Mouse (Mus musculus): ENCODE measurements at regions not wholly inside any gene's neighbourhood (a gene's known extent, or its start where the extent isn't known, plus 50 kb on each side); places are given as distances from the start of the nearest gene placed in this dataset.

DNA sequence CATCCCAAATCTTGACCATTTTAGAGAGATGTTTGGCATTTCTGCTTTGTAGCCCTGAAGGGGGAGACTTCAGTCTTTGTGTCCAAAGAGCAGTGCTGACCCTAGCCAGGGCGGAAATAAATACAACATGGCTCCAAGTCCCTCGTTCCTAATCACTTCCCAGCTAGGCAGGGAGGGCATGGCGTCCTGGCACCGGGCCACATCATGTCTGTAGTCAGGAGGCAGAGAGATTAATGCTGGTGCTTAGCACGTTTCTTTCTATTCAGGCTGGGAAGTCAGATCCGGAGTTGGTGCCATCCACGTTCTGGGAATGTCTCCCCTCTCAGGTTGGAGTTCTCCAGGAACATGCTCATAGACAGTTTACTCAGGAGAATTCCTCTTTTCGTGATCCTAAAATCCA, 206.3 kb upstream of the Zfp64 start:
- no peak for TF ChIP-seq POLR2A (IDR thresholded peaks at IDR 0.05; ENCODE audit: insufficient read depth, low read depth, low read length)
- TF ChIP-seq CTCF (IDR thresholded peaks at IDR 0.05; ENCODE audit: insufficient read depth, low read depth, low read length): no peak
- H3K4me3 ChIP-seq (ENCODE audit: insufficient read depth, low read depth, low read length): no peak overlapping the region
- no peak overlapping the region for H3K27ac ChIP-seq (ENCODE audit: insufficient read depth, low read depth, low read length)
- WGBS: 68% methylated on average over 8 of the region's 8 CpGs
- no peaks in the 10 kb centered on the region for H3K4me1 ChIP-seq (ENCODE audit: control insufficient read depth, insufficient read depth, low read length)

DNA sequence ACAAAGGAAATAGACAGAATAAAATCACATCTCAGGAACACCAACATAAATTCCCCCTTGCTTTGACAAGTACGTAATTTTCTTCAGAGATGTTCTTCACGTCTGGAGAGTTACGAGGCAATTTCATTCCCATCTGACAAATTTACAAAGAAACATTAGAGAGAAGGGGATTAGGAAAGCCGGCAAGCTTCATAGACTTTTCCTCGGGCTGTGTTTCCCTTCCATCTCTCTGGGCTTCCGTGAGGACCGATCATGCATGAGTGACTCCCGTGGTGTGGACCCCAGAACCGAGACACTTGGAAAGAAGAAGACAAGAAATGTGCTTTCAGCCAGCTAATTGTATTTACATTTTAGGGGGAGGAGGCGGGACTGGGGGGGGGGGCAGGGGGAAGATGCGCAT, 203.4 kb upstream of the Zfp64 start:
- WGBS: 22% methylated on average over 11 of the region's 11 CpGs
- H3K4me3 ChIP-seq (ENCODE audit: insufficient read depth, low read depth, low read length): no peak overlapping the region
- no peak for TF ChIP-seq POLR2A (IDR thresholded peaks at IDR 0.05; ENCODE audit: insufficient read depth, low read depth, low read length)
- TF ChIP-seq CTCF (IDR thresholded peaks at IDR 0.05; ENCODE audit: insufficient read depth, low read depth, low read length): no peak

DNA sequence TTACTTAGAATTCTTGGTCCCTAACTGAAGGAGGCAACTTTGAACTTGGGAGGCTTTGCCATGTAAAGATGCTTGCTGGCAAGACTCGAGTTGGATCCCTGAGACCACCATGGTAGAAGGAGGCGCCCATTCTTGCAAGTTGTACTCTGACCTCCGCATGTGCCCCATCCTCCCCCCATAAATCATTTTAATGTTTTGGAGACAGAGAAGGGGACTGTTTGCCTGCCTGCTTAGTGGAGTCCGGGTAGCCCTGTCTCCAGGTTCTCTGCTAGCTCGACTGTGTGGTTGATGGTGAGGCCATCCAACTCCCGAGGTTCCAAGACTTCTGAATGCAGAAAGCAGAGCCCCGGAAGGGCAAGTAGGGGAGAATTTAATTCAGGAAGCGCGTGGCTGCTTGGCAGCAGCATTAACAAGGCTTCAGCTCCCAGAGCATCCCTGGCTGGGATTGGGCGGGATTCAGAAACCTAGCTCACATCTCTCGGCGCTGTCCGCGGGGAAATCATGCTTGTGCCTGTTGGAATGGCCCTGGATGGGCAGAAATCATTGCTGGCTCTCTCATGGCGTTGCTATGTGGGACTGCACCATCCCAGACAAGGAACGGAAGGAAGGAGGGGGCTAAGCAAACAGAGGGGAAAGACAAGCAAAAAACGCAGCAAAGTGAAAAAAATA, 202.8 kb upstream of the Zfp64 start:
- 49% methylated on average over 17 of the region's 17 CpGs for WGBS
- no peak for TF ChIP-seq POLR2A (IDR thresholded peaks at IDR 0.05; ENCODE audit: insufficient read depth, low read depth, low read length)
- TF ChIP-seq CTCF (IDR thresholded peaks at IDR 0.05; ENCODE audit: insufficient read depth, low read depth, low read length): no peak
- no peak overlapping the region for H3K27ac ChIP-seq (ENCODE audit: insufficient read depth, low read depth, low read length)
- no peak overlapping the region for H3K4me3 ChIP-seq (ENCODE audit: insufficient read depth, low read depth, low read length)
- no peaks in the 10 kb centered on the region for H3K4me1 ChIP-seq (ENCODE audit: control insufficient read depth, insufficient read depth, low read length)

More for the DNA sequence above, 203.4 kb upstream of the Zfp64 start:
- no peak overlapping the region for H3K27ac ChIP-seq (ENCODE audit: insufficient read depth, low read depth, low read length)
- H3K4me1 ChIP-seq (ENCODE audit: control insufficient read depth, insufficient read depth, low read length): no peaks in the 10 kb centered on the region

DNA sequence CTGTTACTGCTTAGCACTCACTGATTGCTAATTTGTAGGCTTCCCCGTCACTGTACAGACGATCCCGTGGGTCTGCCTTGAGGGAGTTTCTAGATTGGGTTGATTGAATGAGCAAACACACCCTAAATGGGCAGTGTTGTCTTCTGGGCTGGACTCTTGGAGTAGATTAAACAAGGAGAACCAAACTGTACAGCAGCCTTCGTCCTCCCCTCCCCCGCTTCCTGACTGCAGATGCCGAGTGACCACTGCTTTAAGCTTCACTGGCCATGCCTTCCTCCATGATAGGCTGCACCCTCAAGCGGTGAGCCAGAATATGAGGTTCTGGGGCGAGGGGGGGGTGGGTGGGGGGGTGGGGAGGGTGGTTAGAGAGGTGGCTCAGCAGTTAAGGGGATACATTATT, 201.5 kb upstream of the Zfp64 start:
- Histone ChIP-seq H3K27ac (ENCODE audit: insufficient read depth, low read depth, low read length) (no peak overlapping the region), H3K4me3 (ENCODE audit: insufficient read depth, low read depth, low read length) (no peak overlapping the region), H3K4me1 (ENCODE audit: control insufficient read depth, insufficient read depth, low read length) (no peaks in the 10 kb centered on the region)
- TF ChIP-seq CTCF (IDR thresholded peaks at IDR 0.05; ENCODE audit: insufficient read depth, low read depth, low read length) (no peak), POLR2A (IDR thresholded peaks at IDR 0.05; ENCODE audit: insufficient read depth, low read depth, low read length) (no peak)
- WGBS: 76% methylated on average over 8 of the region's 8 CpGs

DNA sequence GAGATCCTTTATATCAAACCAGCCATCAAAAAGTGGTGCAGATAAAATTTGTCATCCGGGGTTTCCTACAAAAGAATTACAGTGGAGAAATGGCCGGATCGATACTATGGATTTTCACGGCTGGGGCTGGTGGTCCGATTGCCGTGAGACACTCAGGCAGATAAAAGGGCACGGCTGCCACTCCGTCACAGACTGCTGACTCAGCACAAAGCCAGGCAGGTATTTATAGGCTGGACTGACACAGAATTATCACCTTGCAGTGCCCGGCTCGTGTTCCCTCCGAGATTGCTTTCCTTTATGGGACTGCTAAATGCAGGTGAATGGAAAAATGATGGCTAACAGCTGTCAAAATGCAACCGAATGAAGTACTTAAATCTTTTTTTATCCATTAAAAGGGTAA, 199.5 kb upstream of the Zfp64 start:
- H3K27ac ChIP-seq (ENCODE audit: insufficient read depth, low read depth, low read length): no peak overlapping the region
- 91% methylated on average over 12 of the region's 12 CpGs for WGBS
- no peak overlapping the region for H3K4me3 ChIP-seq (ENCODE audit: insufficient read depth, low read depth, low read length)
- no peaks in the 10 kb centered on the region for H3K4me1 ChIP-seq (ENCODE audit: control insufficient read depth, insufficient read depth, low read length)
- TF ChIP-seq CTCF (IDR thresholded peaks at IDR 0.05; ENCODE audit: insufficient read depth, low read depth, low read length) (no peak), POLR2A (IDR thresholded peaks at IDR 0.05; ENCODE audit: insufficient read depth, low read depth, low read length) (no peak)

DNA sequence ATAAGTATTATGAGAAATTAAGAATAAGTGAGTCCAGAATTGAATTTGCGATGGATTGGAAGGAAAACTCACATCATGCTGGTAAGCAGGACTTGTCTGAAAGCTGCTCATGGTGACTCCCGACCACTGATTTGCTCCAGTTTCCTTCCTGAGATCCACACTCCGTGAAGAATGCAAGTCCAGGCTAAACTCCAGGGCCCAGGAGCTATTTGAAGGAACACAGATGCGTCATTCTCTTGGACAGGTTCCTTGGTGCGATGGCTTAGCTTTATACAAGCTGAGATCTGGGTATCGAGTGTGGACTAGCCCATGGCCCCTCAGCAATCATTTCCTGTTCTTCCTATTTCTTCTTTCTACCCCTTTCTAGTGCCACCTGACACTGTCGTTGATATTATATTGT, 192.3 kb upstream of the Zfp64 start:
- 92% methylated on average over 7 of the region's 7 CpGs for WGBS

DNA sequence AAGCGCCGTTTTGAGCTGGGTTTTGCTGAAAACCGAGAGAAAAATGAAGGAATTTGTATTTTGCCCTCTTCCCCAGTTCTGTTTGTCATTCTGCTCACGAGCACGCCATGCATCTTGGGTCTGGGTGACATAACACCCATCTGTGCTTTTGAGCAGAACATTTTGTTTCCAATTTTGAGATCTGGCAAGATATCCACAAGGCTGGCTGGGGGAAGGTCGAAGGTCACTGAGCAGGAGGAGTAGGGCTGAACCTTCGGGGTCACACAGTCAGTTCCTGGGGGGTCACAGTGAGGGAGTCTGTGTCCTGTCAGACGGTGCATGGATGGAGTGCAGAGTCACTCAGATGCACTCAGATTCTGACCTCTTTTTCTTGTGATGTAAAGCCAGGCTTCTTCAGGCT, 186.8 kb upstream of the Zfp64 start:
- WGBS: 83% methylated on average over 8 of the region's 8 CpGs
- H3K4me1 ChIP-seq (ENCODE audit: control insufficient read depth, insufficient read depth, low read length): no peaks in the 10 kb centered on the region
- no peak overlapping the region for H3K4me3 ChIP-seq (ENCODE audit: insufficient read depth, low read depth, low read length)
- no peak overlapping the region for H3K27ac ChIP-seq (ENCODE audit: insufficient read depth, low read depth, low read length)
- no peak for TF ChIP-seq POLR2A (IDR thresholded peaks at IDR 0.05; ENCODE audit: insufficient read depth, low read depth, low read length)
- no peak for TF ChIP-seq CTCF (IDR thresholded peaks at IDR 0.05; ENCODE audit: insufficient read depth, low read depth, low read length)

More for the DNA sequence above, 192.3 kb upstream of the Zfp64 start:
- TF ChIP-seq CTCF (IDR thresholded peaks at IDR 0.05; ENCODE audit: insufficient read depth, low read depth, low read length): no peak
- no peaks in the 10 kb centered on the region for H3K4me1 ChIP-seq (ENCODE audit: control insufficient read depth, insufficient read depth, low read length)
- no peak overlapping the region for H3K27ac ChIP-seq (ENCODE audit: insufficient read depth, low read depth, low read length)
- H3K4me3 ChIP-seq (ENCODE audit: insufficient read depth, low read depth, low read length): no peak overlapping the region

DNA sequence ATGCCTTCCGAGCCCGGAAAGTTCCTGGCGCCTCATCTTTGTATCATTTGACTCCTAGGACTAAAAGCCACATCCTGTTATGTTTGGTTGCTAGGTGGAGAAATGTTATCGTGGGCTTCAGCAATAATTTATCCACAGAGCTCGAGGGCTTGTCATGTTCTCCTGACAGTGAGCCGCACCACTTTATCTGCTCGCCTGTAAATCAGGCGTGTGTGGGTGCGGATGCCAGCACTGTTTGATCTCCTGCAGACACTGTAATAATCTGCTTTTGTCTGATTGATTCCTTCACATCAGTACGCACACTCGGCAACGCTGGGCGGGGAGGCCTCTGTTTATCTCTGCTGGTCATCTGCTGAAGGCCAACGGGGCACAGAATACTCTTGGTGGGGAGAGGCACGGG, 178.5 kb upstream of the Zfp64 start:
- 82% methylated on average over 15 of the region's 15 CpGs for WGBS
- TF ChIP-seq POLR2A (IDR thresholded peaks at IDR 0.05; ENCODE audit: insufficient read depth, low read depth, low read length): no peak
- Histone ChIP-seq H3K4me3 (ENCODE audit: insufficient read depth, low read depth, low read length) (no peak overlapping the region), H3K27ac (ENCODE audit: insufficient read depth, low read depth, low read length) (no peak overlapping the region), H3K4me1 (ENCODE audit: control insufficient read depth, insufficient read depth, low read length) (no peaks in the 10 kb centered on the region)

DNA sequence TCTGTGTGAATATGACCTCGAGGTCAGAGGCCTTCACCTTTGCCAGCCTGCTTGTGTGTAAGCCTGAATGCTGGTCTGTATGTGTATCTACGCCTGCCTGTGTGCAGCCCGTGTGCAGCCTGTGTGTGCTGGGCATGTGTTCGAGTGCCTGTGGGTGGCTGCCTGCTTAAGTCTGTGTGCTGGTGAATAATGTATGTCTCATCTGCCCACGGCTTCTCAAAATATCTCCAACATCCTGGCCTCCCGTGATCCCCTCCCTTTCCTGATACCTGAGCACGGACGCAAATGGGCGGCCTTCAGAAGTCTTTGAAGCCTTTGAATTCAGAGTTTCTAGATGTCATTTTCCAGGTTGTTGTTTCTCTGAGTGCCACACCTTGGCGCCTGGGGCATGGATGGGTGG, 170.1 kb upstream of the Zfp64 start:
- no peaks in the 10 kb centered on the region for H3K4me1 ChIP-seq (ENCODE audit: control insufficient read depth, insufficient read depth, low read length)
- no peak overlapping the region for H3K4me3 ChIP-seq (ENCODE audit: insufficient read depth, low read depth, low read length)
- no peak overlapping the region for H3K27ac ChIP-seq (ENCODE audit: insufficient read depth, low read depth, low read length)
- TF ChIP-seq CTCF (IDR thresholded peaks at IDR 0.05; ENCODE audit: insufficient read depth, low read depth, low read length) (no peak), POLR2A (IDR thresholded peaks at IDR 0.05; ENCODE audit: insufficient read depth, low read depth, low read length) (no peak)
- 92% methylated on average over 10 of the region's 10 CpGs for WGBS

DNA sequence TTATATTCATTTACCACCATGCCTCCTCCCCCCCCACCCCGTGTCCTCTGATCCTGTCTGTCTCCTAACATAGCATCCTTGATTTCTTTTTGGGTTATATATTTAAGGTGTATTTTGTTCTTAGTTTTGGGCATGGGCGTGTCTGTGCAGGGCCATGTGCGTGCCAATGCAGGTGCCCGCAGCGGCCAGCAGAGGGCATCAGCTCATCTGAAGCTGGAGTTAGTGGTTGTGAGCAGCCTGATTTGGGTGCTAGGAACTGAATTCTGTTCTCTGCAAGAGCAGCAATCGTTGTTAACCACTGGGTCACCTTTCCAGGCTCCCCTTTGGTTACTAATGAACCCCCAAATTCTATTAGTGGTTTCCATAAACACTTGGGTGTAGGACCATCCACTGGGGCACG, 167.5 kb upstream of the Zfp64 start:
- 92% methylated on average over 7 of the region's 7 CpGs for WGBS
- no peak overlapping the region for H3K4me3 ChIP-seq (ENCODE audit: insufficient read depth, low read depth, low read length)
- TF ChIP-seq POLR2A (IDR thresholded peaks at IDR 0.05; ENCODE audit: insufficient read depth, low read depth, low read length): no peak
- no peak for TF ChIP-seq CTCF (IDR thresholded peaks at IDR 0.05; ENCODE audit: insufficient read depth, low read depth, low read length)
- no peaks in the 10 kb centered on the region for H3K4me1 ChIP-seq (ENCODE audit: control insufficient read depth, insufficient read depth, low read length)
- no peak overlapping the region for H3K27ac ChIP-seq (ENCODE audit: insufficient read depth, low read depth, low read length)

All from olfactory bulb, adult 2 months (tissue).